Mouse (Mus musculus) heart, adult 2 months (tissue): ENCODE measurements at regions not wholly inside any gene's neighbourhood (a gene's known extent, or its start where the extent isn't known, plus 50 kb on each side); places are given as distances from the start of the nearest gene placed in this dataset.

Experiments used
- DNase-seq, 2 experiments: peaks; one replicate each; pipeline ENCODE4 v3.0.0; 2021
- H3K27ac ChIP-seq: fragments of 200-600 bp; 2 replicates; pipeline ENCODE4 v1.8.1; 2022
- H3K27me3 ChIP-seq: fragments of 200-500 bp; 2 replicates; pipeline ENCODE4 v1.6.1; 2012; ENCODE audit warnings: mild to moderate bottlenecking, low read length, inconsistent platforms, mixed read lengths; ENCODE audit not compliant: control insufficient read depth, insufficient read depth
- H3K36me3 ChIP-seq: fragments of 200-500 bp; 2 replicates; pipeline ENCODE4 v1.6.1; 2012; ENCODE audit warnings: low read length, inconsistent platforms; ENCODE audit not compliant: control insufficient read depth, insufficient read depth
- H3K4me1 ChIP-seq: fragments of 200-500 bp; 2 replicates; pipeline ENCODE4 v1.6.1; 2011; ENCODE audit warnings: low read length; ENCODE audit not compliant: control insufficient read depth, insufficient read depth
- H3K4me3 ChIP-seq: fragments of 200-600 bp; 2 replicates; pipeline ENCODE4 v1.8.1; 2022
- H3K79me2 ChIP-seq: fragments of 200-500 bp; replicated peaks from 2 replicates; pipeline ENCODE4 v1.6.1; 2012; ENCODE audit warnings: mild to moderate bottlenecking, inconsistent platforms, low read length, moderate library complexity, mixed read lengths; ENCODE audit not compliant: control insufficient read depth, insufficient read depth
- H3K9ac ChIP-seq: fragments of 200-500 bp; 2 replicates; pipeline ENCODE4 v1.6.1; 2012; ENCODE audit warnings: low read depth, mild to moderate bottlenecking, control low read depth, inconsistent platforms, low read length, mixed read lengths
- CTCF ChIP-seq: fragments of 200-600 bp; IDR thresholded peaks from 2 replicates; pipeline ENCODE4 v1.8.1; 2022; ENCODE audit warnings: antibody characterized with exemption, mild to moderate bottlenecking, moderate library complexity
- EP300 ChIP-seq: fragments of 200-500 bp; IDR thresholded peaks from 2 replicates; pipeline ENCODE4 v1.6.1; 2011; ENCODE audit warnings: low read depth, low read length, control low read depth; ENCODE audit not compliant: insufficient read depth
- POLR2A ChIP-seq: fragments of 200-500 bp; IDR thresholded peaks from 2 replicates; pipeline ENCODE4 v1.6.1; 2011; ENCODE audit warnings: mild to moderate bottlenecking, low read depth, low read length, control low read depth; ENCODE audit not compliant: insufficient read depth
- WGBS: fragments of 180-500 bp; shearing (Covaris S2); methylation state at CpG from one replicate; pipeline ENCODE4 v1.1.7; 2018; 5-methylcytosine and 5-hydroxymethylcytosine counted together
- intact Hi-C: fragments of 180-260 bp; cut with DNase I; formaldehyde crosslinking; loops from one replicate; pipeline ENCODE4 v1.15.1; 2025

DNA sequence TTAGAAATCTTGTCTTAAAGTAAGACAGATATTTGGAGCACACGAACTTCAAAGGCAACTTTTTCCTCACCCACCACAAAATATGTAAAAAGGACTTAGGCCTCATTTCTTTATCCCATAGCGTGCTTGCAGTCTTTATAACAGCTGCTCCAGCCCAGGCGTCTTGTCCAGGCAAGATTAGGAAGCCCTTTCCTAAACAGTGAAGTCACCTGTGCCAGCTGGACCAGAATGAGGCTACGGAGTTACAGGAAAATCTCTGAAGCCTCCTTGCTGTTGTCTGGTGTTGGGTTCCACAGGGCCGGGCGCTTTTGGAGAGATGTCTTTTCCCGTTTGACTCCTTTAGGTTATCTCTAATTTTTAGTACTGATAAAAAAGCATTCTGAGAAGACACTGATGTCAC lies 210.3 kb downstream of the Ttll7 start:
- intact Hi-C loops: no loop called here
- 68% methylated on average over 7 of the region's 7 CpGs for WGBS
- no peak for TF ChIP-seq EP300
- Histone ChIP-seq H3K27ac (no peak overlapping the region), H3K4me3 (no peak overlapping the region), H3K9ac (no peak overlapping the region), H3K4me1 (peaks cover 5% of the 10 kb centered on the region; the same call in 1 of the 2 replicates), H3K27me3 (no peaks in the 10 kb centered on the region), H3K79me2 (no peaks in the 10 kb centered on the region), H3K36me3 (no peaks in the 10 kb centered on the region)
- DNase-seq: no peak

DNA sequence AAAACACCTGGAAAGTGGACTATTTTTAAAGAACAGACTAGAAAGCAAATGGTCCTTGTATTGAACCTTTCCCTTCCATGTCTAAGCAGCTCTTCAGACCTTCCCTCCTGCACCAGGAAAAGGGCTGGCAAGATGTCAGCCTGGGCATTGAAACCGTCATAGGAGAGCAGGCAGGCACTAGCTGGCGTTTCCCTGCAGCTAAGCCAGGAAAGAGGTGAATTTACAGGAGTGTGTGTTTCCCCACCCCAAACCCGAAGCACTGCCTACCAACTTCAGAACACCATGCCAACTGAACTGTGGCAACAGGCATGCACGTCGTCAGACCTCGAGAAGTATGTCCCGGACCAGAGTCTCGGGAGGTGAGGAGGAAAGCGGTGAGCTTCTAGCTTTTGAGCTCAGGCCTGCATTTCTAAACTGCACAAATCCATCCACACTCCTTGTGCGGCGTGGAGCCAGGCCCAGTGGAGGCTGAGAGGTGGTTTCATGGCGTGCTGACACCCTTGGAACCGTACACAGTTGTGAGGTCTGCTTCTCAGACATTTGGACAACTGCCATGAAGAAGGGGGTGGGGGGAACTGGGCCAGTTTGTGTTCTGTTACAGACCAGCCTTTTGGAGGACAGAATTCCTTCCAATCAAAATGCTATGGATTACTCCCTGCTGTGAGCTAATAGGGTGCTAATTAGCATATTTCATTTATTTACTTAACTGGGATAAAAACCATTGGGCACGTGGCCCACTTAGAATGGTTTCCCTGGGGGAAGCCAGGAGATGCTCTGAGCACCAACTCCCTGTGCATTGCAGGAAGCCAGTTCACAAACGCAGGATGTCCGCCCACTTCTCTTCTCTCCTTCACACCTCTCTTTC lies 211.6 kb downstream of the Ttll7 start:
- Histone ChIP-seq H3K27ac (no peak overlapping the region), H3K36me3 (no peaks in the 10 kb centered on the region), H3K4me3 (no peak overlapping the region), H3K27me3 (no peaks in the 10 kb centered on the region), H3K9ac (no peak overlapping the region), H3K4me1 (peaks cover 5% of the 10 kb centered on the region; the same call in 1 of the 2 replicates), H3K79me2 (no peaks in the 10 kb centered on the region)
- TF ChIP-seq POLR2A (no peak), CTCF (no peak), EP300 (no peak)
- peak; percentile 19 to 20 for DNase-seq
- intact Hi-C loops: no loop called here
- 41% methylated on average over 16 of the region's 16 CpGs for WGBS

DNA sequence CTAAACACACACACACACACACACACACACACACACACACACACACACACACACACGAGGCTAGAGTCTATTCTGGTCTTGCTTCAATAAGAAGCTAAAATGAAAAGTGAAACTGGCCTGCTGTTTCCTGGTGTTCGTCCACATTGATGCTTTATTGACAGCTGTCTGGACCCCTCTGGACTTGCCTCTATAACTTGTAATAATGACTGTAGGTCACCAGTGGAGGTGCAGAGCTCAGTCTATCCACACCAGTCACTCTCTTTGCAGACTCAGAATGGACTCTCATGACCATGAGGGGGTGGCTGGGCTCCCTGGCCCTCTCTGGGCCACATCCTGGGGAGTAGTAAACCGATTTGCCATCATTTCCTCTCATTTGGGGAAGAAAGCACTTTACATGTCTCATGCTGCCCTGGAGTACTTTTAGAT lies 212.3 kb downstream of the Ttll7 start:
- no peak overlapping the region for H3K4me3 ChIP-seq
- no peaks in the 10 kb centered on the region for H3K79me2 ChIP-seq
- WGBS: 32% methylated on average over 3 of the region's 3 CpGs
- peaks cover 5% of the 10 kb centered on the region; the same call in 1 of the 2 replicates for H3K4me1 ChIP-seq
- DNase-seq: no peak
- H3K9ac ChIP-seq: no peak overlapping the region
- no peaks in the 10 kb centered on the region for H3K27me3 ChIP-seq
- no peaks in the 10 kb centered on the region for H3K36me3 ChIP-seq
- intact Hi-C loops: no loop called here
- H3K27ac ChIP-seq: no peak overlapping the region
- TF ChIP-seq CTCF: no peak
- TF ChIP-seq EP300: no peak
- TF ChIP-seq POLR2A: no peak

DNA sequence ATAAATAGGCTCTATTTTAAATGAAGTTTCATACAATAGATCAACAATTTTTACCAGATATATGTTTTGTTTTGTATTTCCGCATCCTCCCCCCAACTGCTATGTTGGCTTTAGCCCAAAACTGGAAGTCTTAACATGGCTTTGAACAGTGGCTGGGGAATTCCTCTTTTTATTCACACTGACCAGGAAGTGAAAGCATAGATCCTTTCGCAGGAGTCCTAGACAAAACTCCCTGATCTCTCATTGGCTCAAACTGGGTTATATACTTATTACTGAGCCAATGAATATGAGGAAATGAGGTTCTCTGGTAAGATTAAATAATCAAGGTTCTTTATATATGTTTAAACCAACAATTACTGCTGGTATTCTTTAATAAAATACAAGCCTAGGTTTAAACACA lies 218.8 kb downstream of the Ttll7 start:
- Histone ChIP-seq H3K36me3 (no peaks in the 10 kb centered on the region), H3K79me2 (no peaks in the 10 kb centered on the region), H3K4me3 (no peak overlapping the region), H3K27me3 (no peaks in the 10 kb centered on the region), H3K27ac (no peak overlapping the region), H3K4me1 (no peaks in the 10 kb centered on the region), H3K9ac (no peak overlapping the region)
- intact Hi-C loops: no loop called here
- WGBS: 46% methylated on average over 2 of the region's 2 CpGs
- no peak for DNase-seq
- TF ChIP-seq CTCF (no peak), POLR2A (no peak), EP300 (no peak)

DNA sequence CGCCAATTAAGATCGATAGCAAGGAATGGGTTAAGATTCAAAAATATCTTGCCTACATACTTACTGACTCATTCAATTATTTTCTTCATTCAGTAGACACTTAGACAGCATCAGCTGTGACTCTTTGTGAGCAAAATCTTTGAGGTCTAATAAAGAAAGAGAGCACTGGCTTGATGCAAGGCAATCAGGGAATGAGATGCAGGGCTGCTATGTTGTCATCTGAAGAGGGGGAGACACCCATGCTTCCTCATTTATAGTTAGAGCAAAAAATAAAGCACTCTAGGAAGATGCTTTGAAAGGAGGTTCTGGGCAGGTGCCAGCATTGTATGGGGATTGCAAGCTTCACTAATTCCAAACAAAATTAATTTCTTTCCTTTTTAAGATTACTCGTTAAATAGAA lies 228.0 kb downstream of the Ttll7 start:
- no peaks in the 10 kb centered on the region; the same call in 1 of the 2 replicates for H3K4me1 ChIP-seq
- intact Hi-C loops: no loop called here
- DNase-seq: no peak
- no peaks in the 10 kb centered on the region for H3K27me3 ChIP-seq
- WGBS: 57% methylated on average over 3 of the region's 3 CpGs
- no peaks in the 10 kb centered on the region for H3K79me2 ChIP-seq
- no peaks in the 10 kb centered on the region for H3K36me3 ChIP-seq
- no peak overlapping the region for H3K4me3 ChIP-seq
- TF ChIP-seq CTCF: no peak
- no peak for TF ChIP-seq EP300
- no peak for TF ChIP-seq POLR2A
- no peak overlapping the region for H3K9ac ChIP-seq
- peak overlapping the region; percentile 42; the same call in 1 of the 2 replicates for H3K27ac ChIP-seq

DNA sequence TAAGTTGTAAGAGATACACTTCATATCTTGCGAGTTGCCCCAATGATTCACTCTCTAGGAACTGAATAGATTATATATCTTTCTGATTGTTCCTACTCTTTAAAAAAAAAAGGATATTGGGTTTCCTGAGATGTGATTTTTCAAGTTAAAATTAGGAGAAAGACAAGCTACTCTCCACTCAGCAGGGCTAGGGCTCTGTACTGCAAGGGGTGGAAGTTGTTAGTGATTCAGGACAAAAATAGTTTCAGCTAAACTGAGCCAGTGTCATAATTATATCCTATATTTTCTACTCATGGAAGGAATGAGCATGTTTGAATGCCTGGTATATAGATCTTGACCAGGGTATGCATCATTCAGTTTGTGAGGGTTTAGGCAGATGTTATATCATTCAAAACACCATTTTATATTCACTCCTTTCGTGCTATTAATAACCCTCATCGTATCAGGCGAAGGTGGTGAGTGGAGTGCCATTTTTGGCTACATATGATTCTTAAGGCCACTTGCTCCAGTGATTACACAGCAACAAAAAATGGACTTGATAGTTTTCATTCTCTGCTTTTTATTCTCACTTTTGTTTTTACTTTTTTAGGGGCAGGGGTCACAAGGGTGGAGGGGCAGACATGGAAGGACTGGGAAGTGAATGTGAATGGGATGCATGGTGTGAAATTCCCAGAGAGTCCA lies 228.7 kb downstream of the Ttll7 start:
- intact Hi-C loops: no loop called here
- 33% methylated on average over 4 of the region's 4 CpGs for WGBS

More for the DNA sequence above, 228.7 kb downstream of the Ttll7 start:
- no peak for TF ChIP-seq POLR2A
- no peak for TF ChIP-seq EP300
- TF ChIP-seq CTCF: no peak
- Histone ChIP-seq H3K4me3 (no peak overlapping the region), H3K9ac (no peak overlapping the region), H3K36me3 (no peaks in the 10 kb centered on the region), H3K79me2 (no peaks in the 10 kb centered on the region), H3K27ac (peak overlapping the region; percentile 42), H3K27me3 (no peaks in the 10 kb centered on the region), H3K4me1 (no peaks in the 10 kb centered on the region; the same call in 1 of the 2 replicates)
- DNase-seq: no peak
